Mouse (Mus musculus) olfactory bulb, adult 2 months (tissue): ENCODE results near the gene Gm49342.

Source experiments
- CTCF ChIP-seq: fragments of 200-500 bp; IDR thresholded peaks from 2 replicates; pipeline ENCODE4 v1.5.1; 2012; ENCODE audit warnings: low read depth, mild to moderate bottlenecking, low read length, moderate library complexity; ENCODE audit not compliant: insufficient read depth
- POLR2A ChIP-seq: fragments of 200-500 bp; IDR thresholded peaks from 2 replicates; pipeline ENCODE4 v1.6.1; 2012; ENCODE audit warnings: mild to moderate bottlenecking, low read depth, low read length, moderate library complexity; ENCODE audit not compliant: insufficient read depth

- TF ChIP-seq POLR2A (no peak), CTCF (no peak)
These were observed 29.4 kb downstream of the Gm49342 start for GRCm38 (mm10) chr14:50973700-50974099.
